In the genomic region with DNA sequence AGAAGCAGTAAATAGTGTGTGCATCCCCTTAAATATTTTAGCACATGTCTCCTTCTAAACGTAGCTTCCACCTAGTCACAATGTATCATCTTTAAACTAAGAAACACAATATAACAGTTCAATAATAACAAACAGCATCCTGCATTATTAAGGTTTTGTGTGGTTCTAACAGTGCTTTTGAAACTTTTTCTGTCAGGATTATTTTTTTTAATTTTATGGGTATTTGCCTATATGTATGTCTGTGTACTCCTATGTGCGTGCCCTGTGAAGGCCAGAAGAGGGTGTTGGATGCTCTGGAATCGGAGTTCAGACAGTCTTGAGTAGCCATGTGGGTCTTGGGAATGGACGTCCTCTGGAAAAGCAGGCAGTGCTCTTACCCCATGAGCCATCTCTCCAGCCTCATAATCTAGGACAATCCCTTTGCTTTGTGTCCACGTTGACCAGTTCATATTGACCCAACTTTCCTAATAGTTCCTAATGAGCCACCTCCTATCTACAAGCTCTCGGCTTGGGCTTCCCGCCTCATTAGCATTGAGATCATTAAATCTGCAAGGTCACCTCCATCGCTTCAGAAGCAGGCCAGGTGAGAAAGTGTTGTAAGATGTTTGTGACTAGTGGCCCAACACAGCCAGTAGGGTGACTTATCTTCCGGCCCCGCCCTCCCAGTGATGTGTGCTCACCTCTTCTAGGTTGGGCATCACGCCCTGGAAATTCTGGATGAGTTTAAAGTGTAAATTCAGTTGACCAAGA, we compare ENCODE assay signal across 12 mouse cellular contexts.
"Had no signal": no experiment of that assay in that cellular context is flagged by ENCODE, and none has a peak within 500 bp of the region (broad histone marks: within the 10 kb centered on the region; RNA-seq: fewer than 3 reads in every experiment).

No protein-coding gene starts in this region.

- DNase-seq: kidney, adult 18-20 months; midbrain, embryonic 14.5 days; right cerebral cortex, postnatal 25 days had no signal

- H3K36me3 ChIP-seq: hindbrain, embryonic 12.5 days; limb, embryonic 15.5 days; liver, embryonic 15.5 days; midbrain, embryonic 10.5 days; neural tube, embryonic 12.5 days had no signal

- H3K4me1 ChIP-seq: liver, embryonic 15.5 days; neural tube, embryonic 12.5 days had no signal

- ATAC-seq: hindbrain, embryonic 16.5 days; inflammation-experienced regulatory T-cells, adult 6 months had no signal

- H3K4me3 ChIP-seq: hindbrain, embryonic 12.5 days; left cerebral cortex, adult 2 months; limb, embryonic 15.5 days; liver, embryonic 15.5 days; midbrain, embryonic 10.5 days; neural tube, embryonic 12.5 days had no signal

- H3K27me3 ChIP-seq: hindbrain, embryonic 12.5 days; limb, embryonic 15.5 days; liver, embryonic 15.5 days; neural tube, embryonic 12.5 days had no signal

- H3K4me2 ChIP-seq: hindbrain, embryonic 12.5 days; limb, embryonic 15.5 days; liver, embryonic 15.5 days; neural tube, embryonic 12.5 days had no signal

- H3K27ac ChIP-seq: hindbrain, embryonic 12.5 days; kidney, postnatal 0 days; left cerebral cortex, adult 2 months; limb, embryonic 15.5 days; liver, embryonic 15.5 days; midbrain, embryonic 10.5 days; neural tube, embryonic 12.5 days had no signal

- H3K9me3 ChIP-seq: hindbrain, embryonic 12.5 days; limb, embryonic 15.5 days; liver, embryonic 15.5 days; midbrain, embryonic 10.5 days; neural tube, embryonic 12.5 days had no signal

- H3K9ac ChIP-seq: hindbrain, embryonic 12.5 days; limb, embryonic 15.5 days; liver, embryonic 15.5 days; neural tube, embryonic 12.5 days had no signal
